Mouse (Mus musculus) limb, embryonic 11.5 days (tissue): ENCODE measurements around the gene Slc35d1. TPM values are rescaled to one million over a fixed set of nuclear protein-coding genes. Genes with fewer than 3 reads are reported as not detected.

Source experiments
- ATAC-seq: fragments of 200-750 bp; cut with Nextera tagmentation; 2 replicates; pipeline ENCODE4 v1.8.0; 2017; ENCODE audit warnings: low read depth; ENCODE audit not compliant: insufficient number of reproducible peaks, low FRiP score, low TSS enrichment
- DNase-seq: peaks from one replicate; pipeline ENCODE4 v3.0.0-alpha.2; 2015; ENCODE audit warnings: low spot score
- H3K27ac ChIP-seq: fragments of 300-500 bp; sonication (generic); replicated peaks from 2 replicates; pipeline ENCODE4 v1.5.1; 2014; ENCODE audit warnings: low read depth, mild to moderate bottlenecking, low read length
- H3K27me3 ChIP-seq: fragments of 300-500 bp; sonication (generic); 2 replicates; pipeline ENCODE4 v1.6.1; 2014; ENCODE audit warnings: mild to moderate bottlenecking, low read length, mixed read lengths; ENCODE audit not compliant: control insufficient read depth, insufficient read depth
- H3K36me3 ChIP-seq: fragments of 300-500 bp; sonication (generic); 2 replicates; pipeline ENCODE4 v1.6.1; 2014; ENCODE audit warnings: mild to moderate bottlenecking, low read length, moderate library complexity, mixed read lengths; ENCODE audit not compliant: control insufficient read depth, insufficient read depth
- H3K4me1 ChIP-seq: fragments of 300-500 bp; sonication (generic); 2 replicates; pipeline ENCODE4 v1.6.1; 2014; ENCODE audit warnings: low read length, mixed read lengths; ENCODE audit not compliant: control insufficient read depth, insufficient read depth
- H3K4me2 ChIP-seq: fragments of 300-500 bp; sonication (generic); 2 replicates; pipeline ENCODE4 v1.6.1; 2014; ENCODE audit warnings: low read depth, mild to moderate bottlenecking, moderate library complexity; ENCODE audit not compliant: severe bottlenecking
- H3K4me3 ChIP-seq: fragments of 300-500 bp; sonication (generic); 2 replicates; pipeline ENCODE4 v1.5.1; 2014; ENCODE audit warnings: low read depth, low read length
- H3K9ac ChIP-seq: fragments of 300-500 bp; sonication (generic); 2 replicates; pipeline ENCODE4 v1.6.1; 2014; ENCODE audit warnings: mild to moderate bottlenecking, low read length
- H3K9me3 ChIP-seq: fragments of 300-500 bp; sonication (generic); 2 replicates; pipeline ENCODE4 v1.6.1; 2016; ENCODE audit warnings: low read length; ENCODE audit not compliant: control insufficient read depth
- WGBS: fragments of 180-500 bp; shearing (Covaris S2); extraction: QIAGEN DNeasy Blood & Tissue Kit; methylation state at CpG from one replicate; pipeline ENCODE4 v1.1.7; 2014; 5-methylcytosine and 5-hydroxymethylcytosine counted together
- polyA plus RNA-seq: library from polyadenylated mRNA; unstranded; fragments of >200 nt; fragmentation: Nextera tagmentation; extraction: Ambion mirVana; gene quantifications from 2 replicates; pipeline ENCODE4 v1.2.1, GENCODE M21; 2014

The Slc35d1 gene
- 11.3 and 11.6 TPM in 2 replicates for polyA plus RNA-seq

GRCm38 (mm10) chr4:103214925-103215820, at the start of gene Slc35d1:
TSS of gene Slc35d1 (minus strand) at chr4:103215164.
- Histone ChIP-seq H3K27me3 (no peaks in the 10 kb centered on the region), H3K36me3 (no peaks in the 10 kb centered on the region), H3K4me3 (peak within 1 kb of the TSS; percentile 86), H3K9me3 (no peaks in the 10 kb centered on the region), H3K4me2 (peak within 1 kb of the TSS; percentile 85), H3K27ac (peak within 1 kb of the TSS; percentile 98), H3K4me1 (peaks cover 9% of the 10 kb centered on the region; the same call in 1 of the 2 replicates), H3K9ac (peak within 1 kb of the TSS; percentile 97)
- WGBS = 3% methylated on average over 56 of the region's 70 CpGs
- peak; percentile 91 for ATAC-seq
- DNase-seq = peak; percentile 88

GRCm38 (mm10) chr4:103263812-103264396, 48.9 kb upstream of the Slc35d1 start:
- WGBS = 55% methylated on average over 8 of the region's 8 CpGs
- Histone ChIP-seq H3K36me3 (no peaks in the 10 kb centered on the region), H3K4me3 (no peak overlapping the region), H3K4me1 (no peaks in the 10 kb centered on the region), H3K4me2 (no peak overlapping the region), H3K9ac (no peak overlapping the region), H3K27me3 (no peaks in the 10 kb centered on the region), H3K27ac (no peak overlapping the region), H3K9me3 (no peaks in the 10 kb centered on the region)
- DNase-seq (no peak), ATAC-seq (no peak)

GRCm38 (mm10) chr4:103263378-103263777, 48.4 kb upstream of the Slc35d1 start:
- DNase-seq (no peak), ATAC-seq (no peak)
- no peaks in the 10 kb centered on the region for H3K9me3 ChIP-seq
- no peak overlapping the region for H3K9ac ChIP-seq
- H3K4me3 ChIP-seq = no peak overlapping the region
- 57% methylated on average over 5 of the region's 5 CpGs for WGBS
- no peaks in the 10 kb centered on the region for H3K36me3 ChIP-seq
- H3K27ac ChIP-seq = no peak overlapping the region
- no peak overlapping the region for H3K4me2 ChIP-seq
- H3K27me3 ChIP-seq = no peaks in the 10 kb centered on the region
- H3K4me1 ChIP-seq = no peaks in the 10 kb centered on the region

GRCm38 (mm10) chr4:103258817-103259216, 43.9 kb upstream of the Slc35d1 start:
- ATAC-seq = no peak
- WGBS = 81% methylated on average over 3 of the region's 3 CpGs

GRCm38 (mm10) chr4:103253846-103254245, 38.9 kb upstream of the Slc35d1 start:
- Histone ChIP-seq H3K4me2 (no peak overlapping the region), H3K9ac (no peak overlapping the region), H3K4me1 (no peaks in the 10 kb centered on the region), H3K27ac (no peak overlapping the region), H3K36me3 (no peaks in the 10 kb centered on the region), H3K4me3 (no peak overlapping the region), H3K27me3 (no peaks in the 10 kb centered on the region), H3K9me3 (no peaks in the 10 kb centered on the region)
- 84% methylated on average over 4 of the region's 4 CpGs for WGBS
- ATAC-seq = no peak
- DNase-seq = no peak

More at GRCm38 (mm10) chr4:103258817-103259216, 43.9 kb upstream of the Slc35d1 start:
- Histone ChIP-seq H3K9ac (no peak overlapping the region), H3K36me3 (no peaks in the 10 kb centered on the region), H3K4me3 (no peak overlapping the region), H3K4me1 (no peaks in the 10 kb centered on the region), H3K4me2 (no peak overlapping the region), H3K9me3 (no peaks in the 10 kb centered on the region), H3K27ac (no peak overlapping the region), H3K27me3 (no peaks in the 10 kb centered on the region)
- no peak for DNase-seq

- Histone ChIP-seq H3K4me3 (no peak overlapping the region), H3K27ac (no peak overlapping the region), H3K9ac (no peak overlapping the region), H3K27me3 (no peaks in the 10 kb centered on the region), H3K4me1 (no peaks in the 10 kb centered on the region), H3K36me3 (no peaks in the 10 kb centered on the region), H3K4me2 (no peak overlapping the region), H3K9me3 (no peaks in the 10 kb centered on the region)
- DNase-seq (no peak), ATAC-seq (no peak)
- 62% methylated on average over 6 of the region's 6 CpGs for WGBS
These were observed 34.6 kb upstream of the Slc35d1 start for GRCm38 (mm10) chr4:103249436-103250085.

- Histone ChIP-seq H3K4me2 (no peak overlapping the region), H3K27me3 (no peaks in the 10 kb centered on the region), H3K9ac (no peak overlapping the region), H3K9me3 (no peaks in the 10 kb centered on the region), H3K4me1 (no peaks in the 10 kb centered on the region), H3K4me3 (no peak overlapping the region), H3K27ac (no peak overlapping the region), H3K36me3 (no peaks in the 10 kb centered on the region)
- WGBS = 89% methylated on average over 2 of the region's 2 CpGs
- ATAC-seq (no peak), DNase-seq (no peak)
These were observed 32.8 kb upstream of the Slc35d1 start for GRCm38 (mm10) chr4:103247813-103248212.

- Histone ChIP-seq H3K9ac (no peak overlapping the region), H3K4me1 (no peaks in the 10 kb centered on the region), H3K36me3 (no peaks in the 10 kb centered on the region), H3K4me2 (no peak overlapping the region), H3K4me3 (no peak overlapping the region), H3K27me3 (no peaks in the 10 kb centered on the region), H3K27ac (no peak overlapping the region), H3K9me3 (no peaks in the 10 kb centered on the region)
- 82% methylated on average over 3 of the region's 3 CpGs for WGBS
- ATAC-seq (no peak), DNase-seq (no peak)
These were observed 32.3 kb upstream of the Slc35d1 start for GRCm38 (mm10) chr4:103247249-103247648.
